Mouse (Mus musculus) lung, embryonic 16.5 days (tissue): ENCODE measurements around the gene Cd68. TPM values are rescaled to one million over a fixed set of nuclear protein-coding genes. Genes with fewer than 3 reads are reported as not detected.

Experiments
- ATAC-seq: fragments of 200-750 bp; cut with Nextera tagmentation; 2 replicates; pipeline ENCODE4 v1.8.0; 2017; ENCODE audit warnings: low read depth, mild to moderate bottlenecking, moderate library complexity
- H3K27ac ChIP-seq: fragments of 300-500 bp; sonication (generic); 2 replicates; pipeline ENCODE4 v1.5.1; 2014; ENCODE audit warnings: mild to moderate bottlenecking, control low read depth, low read length
- H3K27me3 ChIP-seq: fragments of 300-500 bp; sonication (generic); 2 replicates; pipeline ENCODE4 v1.6.1; 2014; ENCODE audit warnings: low read depth, low read length, mixed read lengths; ENCODE audit not compliant: control insufficient read depth, insufficient read depth
- H3K36me3 ChIP-seq: fragments of 300-500 bp; sonication (generic); 2 replicates; pipeline ENCODE4 v1.6.1; 2014; ENCODE audit warnings: low read length; ENCODE audit not compliant: control insufficient read depth, insufficient read depth
- H3K4me1 ChIP-seq: fragments of 300-500 bp; sonication (generic); replicated peaks from 2 replicates; pipeline ENCODE4 v1.6.1; 2014; ENCODE audit warnings: low read length, mixed read lengths; ENCODE audit not compliant: control insufficient read depth, insufficient read depth
- H3K4me2 ChIP-seq: fragments of 300-500 bp; sonication (generic); 2 replicates; pipeline ENCODE4 v1.6.1; 2014; ENCODE audit warnings: low read depth, low read length, control low read depth
- H3K4me3 ChIP-seq: fragments of 300-500 bp; sonication (generic); 2 replicates; pipeline ENCODE4 v1.5.1; 2014; ENCODE audit warnings: mild to moderate bottlenecking, low read length, control low read depth
- H3K9ac ChIP-seq: fragments of 300-500 bp; sonication (generic); 2 replicates; pipeline ENCODE4 v1.6.1; 2014; ENCODE audit warnings: low read length, control low read depth
- H3K9me3 ChIP-seq: fragments of 300-500 bp; sonication (generic); 2 replicates; pipeline ENCODE4 v1.6.1; 2016; ENCODE audit warnings: low read length; ENCODE audit not compliant: control insufficient read depth
- WGBS: fragments of 180-500 bp; shearing (Covaris S2); extraction: QIAGEN DNeasy Blood & Tissue Kit; methylation state at CpG from one replicate; pipeline ENCODE4 v1.1.7; 2014; 5-methylcytosine and 5-hydroxymethylcytosine counted together
- polyA plus RNA-seq: library from polyadenylated mRNA; unstranded; fragments of >200 nt; fragmentation: Nextera tagmentation; extraction: Ambion mirVana; gene quantifications from 2 replicates; pipeline ENCODE4 v1.2.1, GENCODE M21; 2015

Gene Cd68
- polyA plus RNA-seq: 19.2 and 19.4 TPM in 2 replicates

DNA sequence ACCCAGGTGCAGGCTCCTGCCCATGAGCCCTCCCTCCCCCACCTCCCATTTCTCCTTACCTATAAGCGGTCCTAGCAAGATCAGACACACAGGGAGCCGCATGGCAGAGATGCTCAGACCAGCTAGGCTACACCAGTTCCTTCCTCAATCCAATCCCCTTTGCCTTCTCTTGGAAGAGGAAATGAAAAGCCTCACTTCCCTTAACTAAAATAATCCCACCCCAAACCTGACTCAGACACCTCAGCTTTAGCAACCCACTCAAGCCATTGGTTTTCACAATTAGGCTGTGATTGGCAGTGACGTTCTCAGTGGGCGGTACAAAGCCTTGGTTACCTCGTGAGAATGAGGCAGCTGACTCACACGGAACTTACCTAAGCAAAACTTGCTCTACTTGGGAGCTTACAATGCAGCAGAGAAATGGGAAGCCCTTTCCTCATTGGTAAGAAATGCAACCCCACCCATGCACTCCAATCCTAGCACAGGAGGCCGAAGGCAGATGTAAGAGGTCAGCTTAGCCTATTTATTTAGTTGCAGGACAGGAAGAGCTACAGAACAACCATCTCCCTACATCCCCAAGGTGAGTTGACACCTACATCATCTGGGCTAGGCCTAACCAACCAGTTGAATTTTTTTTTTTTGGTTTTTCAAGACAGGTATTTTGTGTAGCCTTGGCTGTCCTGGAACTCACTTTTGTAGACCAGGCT lies at the start of gene Cd68:
Gene Cd68, minus strand, starts transcription at position 193 of the 704 bp plus-strand sequence.
- Histone ChIP-seq H3K4me1 (peaks cover 28% of the 10 kb centered on the region), H3K9ac (peak within 1 kb of the TSS; percentile 9; the same call in 1 of the 2 replicates), H3K9me3 (no peaks in the 10 kb centered on the region), H3K27me3 (no peaks in the 10 kb centered on the region), H3K27ac (no peak within 1 kb of the TSS), H3K36me3 (peaks cover 53% of the 10 kb centered on the region), H3K4me2 (no peak within 1 kb of the TSS), H3K4me3 (no peak within 1 kb of the TSS)
- 27% methylated on average over 7 of the region's 7 CpGs for WGBS
- ATAC-seq: no peak

DNA sequence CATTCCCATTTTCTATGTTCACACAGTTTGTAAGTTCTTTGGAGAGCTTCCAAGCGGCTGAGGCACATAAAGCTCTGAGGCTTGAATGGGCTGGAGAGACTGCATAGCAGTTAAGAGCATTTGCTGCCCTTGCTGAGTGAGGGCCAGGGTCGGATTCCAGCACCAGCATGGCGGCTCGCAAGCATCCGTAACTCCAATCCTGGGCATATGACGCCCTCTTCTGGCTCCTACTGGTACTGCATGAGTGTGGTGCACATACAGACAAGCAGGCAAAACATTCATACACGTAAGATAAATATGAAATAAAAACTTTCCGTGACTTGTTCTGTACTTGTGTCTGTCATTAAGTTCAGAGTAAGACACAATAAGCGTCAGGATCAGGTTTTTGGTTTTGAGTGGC lies 49.5 kb upstream of the Cd68 start:
- Histone ChIP-seq H3K27me3 (no peaks in the 10 kb centered on the region), H3K4me1 (peaks cover 2% of the 10 kb centered on the region; the same call in 1 of the 2 replicates), H3K36me3 (no peaks in the 10 kb centered on the region), H3K4me3 (no peak overlapping the region), H3K9me3 (no peaks in the 10 kb centered on the region), H3K4me2 (no peak overlapping the region), H3K27ac (no peak overlapping the region; the same call in 1 of the 2 replicates), H3K9ac (no peak overlapping the region)
- WGBS: 58% methylated on average over 9 of the region's 9 CpGs
- ATAC-seq: no peak

DNA sequence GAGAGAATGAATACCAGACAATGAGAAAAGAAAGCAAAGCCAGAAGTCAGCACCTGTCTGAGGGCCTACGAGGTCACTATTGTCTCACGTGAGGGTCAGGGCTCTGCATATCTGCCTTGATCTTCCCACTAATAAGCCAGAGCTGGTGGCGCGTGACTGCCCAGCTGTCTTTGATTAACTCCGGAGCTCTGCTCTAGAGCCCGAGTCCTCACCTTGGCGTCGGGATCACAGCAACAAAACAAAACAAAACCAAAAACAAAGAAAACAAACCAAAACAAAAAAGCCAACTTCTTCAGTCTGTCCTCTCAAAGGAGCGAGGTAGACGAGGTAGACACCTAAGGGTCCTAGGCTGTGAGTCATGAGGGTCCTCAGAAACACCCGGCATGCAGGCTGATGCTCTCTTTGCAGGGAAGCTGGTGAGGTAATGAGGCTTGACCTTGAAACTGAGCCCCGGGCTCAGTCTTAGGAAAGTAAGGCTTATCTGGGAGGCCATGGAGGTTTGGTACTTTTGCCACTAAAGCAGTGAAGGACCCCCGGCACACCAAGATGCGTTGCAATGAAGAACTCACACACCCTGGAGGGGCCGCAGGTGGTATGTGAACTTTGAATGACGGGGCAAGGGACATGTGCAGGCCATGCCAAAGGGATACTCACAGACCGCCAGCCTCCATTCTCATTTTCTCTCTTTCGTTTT lies 48.8 kb upstream of the Cd68 start:
- H3K4me2 ChIP-seq: no peak overlapping the region
- H3K4me3 ChIP-seq: no peak overlapping the region

DNA sequence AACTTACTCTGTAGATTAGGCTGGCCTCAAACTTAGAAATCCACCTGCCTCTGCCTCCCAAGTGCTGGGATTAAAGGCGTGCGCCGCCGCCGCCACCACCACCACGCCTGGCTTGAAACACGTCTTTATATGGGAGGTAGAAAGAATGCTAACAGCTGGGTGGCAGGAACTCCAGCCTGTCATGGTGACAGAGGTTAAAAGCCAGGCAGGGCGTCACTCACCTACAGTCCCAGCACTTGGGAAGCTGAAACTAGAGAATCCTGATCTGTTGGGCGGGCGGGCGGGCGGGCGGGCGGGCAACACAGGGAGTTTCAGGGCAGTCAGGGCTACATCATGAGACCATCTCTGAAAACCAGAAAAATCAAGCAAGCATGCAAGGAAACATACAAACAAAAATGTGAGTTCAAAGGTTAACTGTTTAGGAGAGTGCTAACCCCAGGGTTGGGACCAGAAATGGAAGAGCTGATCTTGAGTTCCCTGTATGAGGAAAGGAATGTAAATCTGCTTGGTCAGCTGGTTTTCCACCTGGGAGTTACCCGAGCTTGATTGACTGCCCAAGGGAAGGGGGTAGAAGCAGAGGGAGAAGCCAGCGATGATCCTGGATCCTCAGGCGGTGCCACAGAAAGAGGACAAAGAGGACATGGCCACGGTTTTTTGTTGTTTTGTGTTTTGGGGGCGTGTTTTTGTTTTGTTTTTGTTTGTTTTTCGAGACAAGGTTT lies 47.2 kb upstream of the Cd68 start:
- ATAC-seq: no peak
- H3K4me1 ChIP-seq: peaks cover 2% of the 10 kb centered on the region; the same call in 1 of the 2 replicates
- no peak overlapping the region for H3K27ac ChIP-seq
- no peaks in the 10 kb centered on the region for H3K36me3 ChIP-seq
- H3K9me3 ChIP-seq: no peaks in the 10 kb centered on the region
- H3K4me2 ChIP-seq: no peak overlapping the region
- H3K27me3 ChIP-seq: no peaks in the 10 kb centered on the region
- no peak overlapping the region for H3K4me3 ChIP-seq
- 77% methylated on average over 20 of the region's 20 CpGs for WGBS
- H3K9ac ChIP-seq: no peak overlapping the region

More for the DNA sequence above, 48.8 kb upstream of the Cd68 start:
- Histone ChIP-seq H3K27ac (no peak overlapping the region), H3K9ac (no peak overlapping the region), H3K9me3 (no peaks in the 10 kb centered on the region), H3K4me1 (peaks cover 2% of the 10 kb centered on the region; the same call in 1 of the 2 replicates), H3K36me3 (no peaks in the 10 kb centered on the region), H3K27me3 (no peaks in the 10 kb centered on the region)
- 63% methylated on average over 18 of the region's 18 CpGs for WGBS
- no peak for ATAC-seq

DNA sequence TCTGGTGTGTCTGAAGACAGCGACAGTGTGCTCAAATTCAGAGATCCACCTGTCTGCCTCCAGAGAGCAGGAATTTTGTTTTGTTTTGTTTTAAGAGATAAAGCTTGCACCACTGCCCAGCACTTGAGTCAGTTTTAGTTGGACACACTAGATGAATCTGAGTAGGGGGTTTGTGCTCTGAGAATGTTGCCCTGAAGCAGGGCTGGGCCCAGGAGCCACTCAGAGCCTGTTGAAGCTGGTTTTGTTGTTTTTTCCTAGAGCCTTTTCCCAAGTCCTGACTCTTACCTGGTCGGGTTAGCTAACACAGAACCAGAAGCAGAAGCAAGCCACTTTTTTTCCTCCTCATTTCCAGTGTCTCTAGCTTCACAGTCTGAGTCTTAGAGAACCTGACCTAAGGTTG lies 45.1 kb upstream of the Cd68 start:
- Histone ChIP-seq H3K36me3 (no peaks in the 10 kb centered on the region), H3K27ac (no peak overlapping the region), H3K9ac (no peak overlapping the region), H3K4me2 (no peak overlapping the region), H3K27me3 (no peaks in the 10 kb centered on the region), H3K4me3 (no peak overlapping the region), H3K9me3 (no peaks in the 10 kb centered on the region), H3K4me1 (peaks cover under 1% of the 10 kb centered on the region; the same call in 1 of the 2 replicates)
- ATAC-seq: no peak
- WGBS: 67% methylated on average over 2 of the region's 2 CpGs

DNA sequence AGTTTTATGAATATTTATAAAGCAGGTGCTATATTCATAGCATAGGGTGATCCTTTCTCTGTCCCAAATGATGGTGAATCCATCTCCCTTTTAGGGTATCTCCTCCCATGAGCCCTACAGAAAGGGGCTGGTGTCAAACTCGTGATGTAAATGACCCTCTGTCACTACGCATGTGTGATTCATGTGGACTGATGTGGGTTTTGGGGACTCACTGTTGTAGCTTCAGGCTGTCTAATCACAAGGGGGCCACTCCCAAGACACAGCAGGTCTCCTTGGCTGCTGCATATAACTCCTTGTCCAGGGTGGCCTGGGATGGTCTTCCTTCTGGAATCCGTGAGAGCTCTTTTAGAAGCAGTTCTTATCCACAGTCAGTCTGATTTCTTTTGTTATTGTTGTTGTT lies 44.5 kb upstream of the Cd68 start:
- H3K4me1 ChIP-seq: no peaks in the 10 kb centered on the region

DNA sequence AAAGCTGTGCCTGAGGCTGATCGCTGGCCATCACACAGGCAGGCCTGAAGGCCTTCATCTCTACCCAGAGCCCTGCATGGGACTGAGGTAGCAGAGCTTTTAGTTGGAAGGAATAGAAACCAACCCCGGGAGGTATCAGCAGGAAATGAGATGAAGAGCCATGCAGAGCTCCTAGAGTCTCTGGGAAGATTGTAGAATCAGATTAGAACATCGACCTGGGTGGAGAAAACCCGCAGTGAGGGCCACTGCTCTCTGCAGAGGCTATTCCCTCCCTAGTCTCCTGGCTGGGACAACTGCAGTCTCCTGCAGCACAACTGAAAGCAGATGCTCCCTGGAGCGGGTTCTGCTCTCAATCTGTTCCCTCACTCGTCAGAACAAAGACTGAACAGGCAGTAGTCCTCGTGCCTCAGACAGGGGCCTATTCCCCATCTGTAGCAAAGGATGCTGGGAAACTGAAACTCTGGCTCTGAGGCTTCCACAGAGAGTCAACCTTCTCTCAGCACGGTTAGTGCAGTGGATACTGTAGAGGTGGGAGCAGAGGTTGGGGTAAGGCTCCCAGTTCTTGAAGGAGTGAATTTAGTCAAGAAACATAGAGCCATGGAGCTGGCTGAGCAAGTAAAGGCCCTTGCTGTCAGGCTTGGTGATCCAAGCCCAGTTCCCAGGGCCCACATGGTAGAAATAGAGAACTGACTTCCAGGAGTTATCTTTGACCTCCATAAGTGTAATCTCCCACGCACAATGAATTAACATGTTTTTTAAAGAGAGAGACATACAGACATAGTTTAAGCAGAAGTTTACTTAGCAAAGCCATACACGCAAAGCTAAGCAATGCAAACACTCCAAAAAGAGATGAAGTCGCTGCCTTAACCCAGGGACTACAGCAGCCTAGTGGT lies 43.8 kb upstream of the Cd68 start:
- H3K9ac ChIP-seq: no peak overlapping the region
- no peaks in the 10 kb centered on the region for H3K27me3 ChIP-seq
- H3K4me3 ChIP-seq: no peak overlapping the region
- no peaks in the 10 kb centered on the region for H3K36me3 ChIP-seq
- H3K4me1 ChIP-seq: no peaks in the 10 kb centered on the region
- no peaks in the 10 kb centered on the region for H3K9me3 ChIP-seq
- 45% methylated on average over 11 of the region's 11 CpGs for WGBS
- no peak overlapping the region for H3K4me2 ChIP-seq
- no peak for ATAC-seq
- no peak overlapping the region for H3K27ac ChIP-seq

More for the DNA sequence above, 44.5 kb upstream of the Cd68 start:
- Histone ChIP-seq H3K27ac (no peak overlapping the region), H3K4me2 (no peak overlapping the region), H3K4me3 (no peak overlapping the region), H3K36me3 (no peaks in the 10 kb centered on the region), H3K27me3 (no peaks in the 10 kb centered on the region), H3K9me3 (no peaks in the 10 kb centered on the region), H3K9ac (no peak overlapping the region)
- no peak for ATAC-seq
- WGBS: 77% methylated on average over 3 of the region's 3 CpGs

DNA sequence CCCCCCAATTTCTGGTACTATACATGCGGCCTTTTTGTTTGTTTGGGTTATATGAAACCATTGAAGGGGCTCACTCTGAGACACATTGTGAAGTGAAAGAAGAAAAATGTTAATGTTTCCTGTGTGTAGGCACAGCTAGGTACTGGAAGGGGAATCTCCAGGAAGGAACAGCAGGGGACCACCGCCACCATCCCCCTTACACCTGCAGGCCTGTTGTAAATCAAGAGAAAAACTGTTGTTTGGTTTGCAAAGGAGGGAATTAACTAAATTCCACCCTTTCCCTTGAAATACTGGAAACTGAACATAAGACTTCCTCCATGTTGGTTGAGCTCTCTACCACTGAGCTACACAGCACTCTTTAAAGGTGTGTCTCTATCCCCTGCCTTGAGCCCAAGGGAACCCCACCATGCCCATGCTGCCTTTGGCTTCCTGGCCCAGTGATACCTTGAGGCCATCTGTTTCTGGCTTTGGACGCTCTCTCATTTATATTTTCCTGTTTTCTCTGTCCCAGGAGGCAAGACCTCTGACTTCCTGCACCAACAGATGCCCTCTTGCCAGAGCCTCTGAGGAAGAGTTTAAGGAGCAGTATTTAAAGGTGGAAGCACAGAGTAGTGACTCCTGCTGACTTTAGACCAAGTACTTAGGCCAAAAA lies 42.8 kb upstream of the Cd68 start:
- H3K9me3 ChIP-seq: no peaks in the 10 kb centered on the region
- 71% methylated on average over 3 of the region's 3 CpGs for WGBS
- no peaks in the 10 kb centered on the region for H3K4me1 ChIP-seq
- no peak overlapping the region for H3K4me2 ChIP-seq
- no peak overlapping the region for H3K27ac ChIP-seq
- no peaks in the 10 kb centered on the region for H3K36me3 ChIP-seq
- no peak overlapping the region for H3K4me3 ChIP-seq
- H3K9ac ChIP-seq: no peak overlapping the region
- H3K27me3 ChIP-seq: no peaks in the 10 kb centered on the region
- ATAC-seq: no peak
